Mouse (Mus musculus) midbrain, embryonic 12.5 days (tissue): Measurements from ENCODE around the gene Rpl23a. TPM values are rescaled to one million over a fixed set of nuclear protein-coding genes. Genes with fewer than 3 reads are reported as not detected.

Source experiments
- ATAC-seq: fragments of 200-750 bp; cut with Nextera tagmentation; 2 replicates; pipeline ENCODE4 v1.8.0; 2017; ENCODE audit warnings: low read depth, moderate TSS enrichment, moderate library complexity; ENCODE audit not compliant: low FRiP score
- H3K27ac ChIP-seq: fragments of 300-500 bp; sonication (generic); replicated peaks from 2 replicates; pipeline ENCODE4 v1.5.1; 2016; ENCODE audit warnings: mild to moderate bottlenecking
- H3K27me3 ChIP-seq: fragments of 300-500 bp; sonication (generic); 2 replicates; pipeline ENCODE4 v1.6.1; 2016; ENCODE audit warnings: mild to moderate bottlenecking
- H3K36me3 ChIP-seq: fragments of 300-500 bp; sonication (generic); 2 replicates; pipeline ENCODE4 v1.6.1; 2016
- H3K4me1 ChIP-seq: fragments of 300-500 bp; sonication (generic); 2 replicates; pipeline ENCODE4 v1.6.1; 2016
- H3K4me2 ChIP-seq: fragments of 300-500 bp; sonication (generic); replicated peaks from 2 replicates; pipeline ENCODE4 v1.6.1; 2016; ENCODE audit warnings: mild to moderate bottlenecking, moderate library complexity
- H3K4me3 ChIP-seq: fragments of 300-500 bp; sonication (generic); 2 replicates; pipeline ENCODE4 v1.5.1; 2016; ENCODE audit warnings: mild to moderate bottlenecking
- H3K9ac ChIP-seq: fragments of 300-500 bp; sonication (generic); replicated peaks from 2 replicates; pipeline ENCODE4 v1.6.1; 2016; ENCODE audit warnings: mild to moderate bottlenecking, moderate library complexity
- H3K9me3 ChIP-seq: fragments of 300-500 bp; sonication (generic); 2 replicates; pipeline ENCODE4 v1.6.1; 2016; ENCODE audit warnings: mild to moderate bottlenecking
- WGBS: fragments of 180-500 bp; shearing (Covaris S2); methylation state at CpG from one replicate; pipeline ENCODE4 v1.1.7; 2016; 5-methylcytosine and 5-hydroxymethylcytosine counted together
- polyA plus RNA-seq: library from polyadenylated mRNA; unstranded; fragments of >200 nt; fragmentation: Nextera tagmentation; extraction: Ambion mirVana; gene quantifications from 2 replicates; pipeline ENCODE4 v1.2.1, GENCODE M21; 2016

Gene Rpl23a
- polyA plus RNA-seq, 1 experiment from 2014 or later, result 905 TPM

- ATAC-seq, result no peak
- peaks cover 10% of the 10 kb centered on the region; the same call in 1 of the 2 replicates for H3K27me3 ChIP-seq
- no peak overlapping the region for H3K4me2 ChIP-seq
- H3K9me3 ChIP-seq, result no peaks in the 10 kb centered on the region
- H3K4me1 ChIP-seq, result peaks cover 12% of the 10 kb centered on the region
- 89% methylated on average over 19 of the region's 19 CpGs for WGBS
- H3K36me3 ChIP-seq, result no peaks in the 10 kb centered on the region
- no peak overlapping the region for H3K9ac ChIP-seq
- no peak overlapping the region for H3K4me3 ChIP-seq
- no peak overlapping the region for H3K27ac ChIP-seq
Measured at GRCm38 (mm10) chr11:78172748-78173383, 10.5 kb downstream of the Rpl23a start.

DNA sequence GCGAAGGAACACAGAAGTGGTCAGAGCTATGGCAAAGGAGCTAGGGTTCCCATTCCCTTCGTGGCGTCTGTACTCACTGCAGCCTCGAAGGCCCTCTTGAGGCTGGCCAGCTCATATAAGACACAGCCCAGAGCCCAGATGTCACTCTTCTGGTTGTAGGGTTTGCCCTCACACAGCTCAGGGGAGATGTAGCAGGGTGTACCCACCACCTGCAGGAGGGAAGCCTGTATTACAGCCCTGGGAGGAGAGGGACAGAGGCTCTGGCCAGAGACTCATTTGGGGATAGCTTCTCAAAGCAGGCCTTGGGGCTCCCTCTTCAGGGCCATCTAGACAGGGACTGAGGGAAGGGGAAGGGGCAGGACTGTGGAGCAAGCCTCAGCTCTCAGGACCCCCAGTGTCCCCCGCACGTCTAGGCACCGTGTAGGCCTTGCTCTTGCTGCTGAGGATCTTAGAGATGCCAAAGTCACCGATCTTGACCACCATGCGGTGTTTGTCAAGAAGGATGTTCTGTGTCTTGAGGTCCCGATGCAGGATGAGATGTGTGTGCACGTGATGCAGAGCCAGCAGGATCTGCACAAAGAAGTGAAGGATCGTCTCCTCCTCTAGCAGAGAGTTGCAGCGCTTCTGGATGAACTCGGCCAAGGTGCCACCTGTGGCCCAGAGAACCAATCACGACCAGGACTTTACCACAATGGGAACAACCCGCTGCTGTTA lies 11.2 kb downstream of the Rpl23a start:
- Histone ChIP-seq H3K36me3 (no peaks in the 10 kb centered on the region), H3K4me3 (no peak overlapping the region), H3K27me3 (peaks cover 16% of the 10 kb centered on the region), H3K4me1 (peaks cover 6% of the 10 kb centered on the region), H3K27ac (no peak overlapping the region), H3K9ac (no peak overlapping the region), H3K4me2 (no peak overlapping the region), H3K9me3 (no peaks in the 10 kb centered on the region)
- no peak for ATAC-seq
- 82% methylated on average over 16 of the region's 16 CpGs for WGBS

GRCm38 (mm10) chr11:78171328-78171727 lies 12.1 kb downstream of the Rpl23a start:
- H3K36me3 ChIP-seq, result no peaks in the 10 kb centered on the region
- no peak overlapping the region for H3K27ac ChIP-seq
- H3K4me3 ChIP-seq, result no peak overlapping the region
- ATAC-seq, result no peak
- no peak overlapping the region for H3K4me2 ChIP-seq
- no peak overlapping the region for H3K9ac ChIP-seq
- 62% methylated on average over 4 of the region's 4 CpGs for WGBS
- no peaks in the 10 kb centered on the region for H3K9me3 ChIP-seq
- no peaks in the 10 kb centered on the region for H3K4me1 ChIP-seq
- H3K27me3 ChIP-seq, result peaks cover 17% of the 10 kb centered on the region

DNA sequence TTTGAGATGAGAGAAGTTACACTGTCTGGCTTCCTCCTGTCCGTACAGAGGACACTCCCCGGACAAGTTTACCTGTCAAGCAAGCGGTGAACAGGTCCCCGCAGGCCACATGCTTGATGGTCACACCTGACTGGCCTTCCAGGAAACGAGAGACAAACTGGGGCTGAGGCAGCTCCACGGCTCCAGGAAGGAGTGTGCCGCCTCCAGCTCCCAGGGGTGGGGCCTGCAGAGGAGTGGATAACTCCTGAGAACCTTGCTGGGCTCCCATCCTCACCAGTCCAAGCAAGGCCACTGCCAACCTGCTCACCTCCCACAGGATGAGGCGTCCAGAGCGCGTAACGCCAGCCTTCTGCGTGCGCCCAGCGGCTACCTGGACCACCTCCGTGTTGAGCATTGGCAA lies 13.1 kb downstream of the Rpl23a start:
- H3K27ac ChIP-seq, result no peak overlapping the region
- no peak overlapping the region for H3K4me2 ChIP-seq
- peaks cover 7% of the 10 kb centered on the region for H3K4me1 ChIP-seq
- WGBS, result 89% methylated on average over 15 of the region's 15 CpGs
- H3K4me3 ChIP-seq, result no peak overlapping the region
- peaks cover 17% of the 10 kb centered on the region for H3K27me3 ChIP-seq
- H3K36me3 ChIP-seq, result no peaks in the 10 kb centered on the region
- no peak for ATAC-seq
- no peaks in the 10 kb centered on the region for H3K9me3 ChIP-seq
- no peak overlapping the region for H3K9ac ChIP-seq

DNA sequence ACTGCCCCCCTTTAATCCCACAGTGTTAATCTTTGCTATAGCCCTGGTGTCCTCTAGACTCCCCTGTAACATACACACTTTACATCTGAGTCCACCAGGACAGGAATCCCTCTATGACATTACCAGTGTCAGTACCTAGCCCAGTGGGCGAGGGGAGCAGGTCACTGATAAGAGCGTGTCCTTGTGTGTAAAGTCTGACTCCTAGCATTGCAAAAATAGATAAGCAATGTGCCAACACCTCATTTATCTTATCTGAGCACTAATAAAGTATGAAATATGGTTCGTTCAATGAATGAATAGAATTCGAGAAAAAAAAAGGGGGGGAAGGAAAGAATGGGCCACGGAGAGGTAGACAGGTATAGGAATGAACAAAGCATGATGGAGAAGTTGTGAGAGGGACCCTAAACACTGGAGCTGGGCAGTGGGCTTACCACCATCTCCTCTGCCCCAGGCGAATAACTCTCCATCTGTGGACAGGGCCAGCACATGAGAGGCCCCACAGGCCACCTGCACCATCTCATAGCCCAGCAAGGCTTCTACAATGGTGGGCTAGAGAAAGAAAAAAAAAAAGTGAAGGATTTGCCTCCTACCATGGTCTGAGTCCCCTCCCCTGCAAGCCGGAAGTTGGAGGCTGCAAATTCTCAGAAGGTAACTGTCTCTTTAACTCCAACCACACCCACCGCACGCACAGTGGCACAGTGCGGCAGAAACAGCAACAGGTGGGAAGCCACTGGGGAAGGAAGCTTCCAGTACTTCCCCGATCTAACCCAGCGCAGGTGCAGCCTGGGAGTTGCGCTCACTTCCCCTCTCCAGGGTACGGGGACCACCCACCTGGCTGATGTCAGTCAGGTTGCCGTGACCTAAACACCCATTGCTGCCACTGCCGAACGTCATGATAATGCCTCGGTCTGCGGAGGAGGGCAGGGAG lies 14.6 kb downstream of the Rpl23a start:
- no peaks in the 10 kb centered on the region for H3K9me3 ChIP-seq
- no peak overlapping the region for H3K4me3 ChIP-seq
- peaks cover 7% of the 10 kb centered on the region for H3K4me1 ChIP-seq
- no peaks in the 10 kb centered on the region for H3K36me3 ChIP-seq
- no peak overlapping the region for H3K27ac ChIP-seq
- WGBS, result 69% methylated on average over 19 of the region's 19 CpGs
- H3K27me3 ChIP-seq, result peaks cover 17% of the 10 kb centered on the region
- ATAC-seq, result no peak
- H3K4me2 ChIP-seq, result no peak overlapping the region
- H3K9ac ChIP-seq, result no peak overlapping the region

DNA sequence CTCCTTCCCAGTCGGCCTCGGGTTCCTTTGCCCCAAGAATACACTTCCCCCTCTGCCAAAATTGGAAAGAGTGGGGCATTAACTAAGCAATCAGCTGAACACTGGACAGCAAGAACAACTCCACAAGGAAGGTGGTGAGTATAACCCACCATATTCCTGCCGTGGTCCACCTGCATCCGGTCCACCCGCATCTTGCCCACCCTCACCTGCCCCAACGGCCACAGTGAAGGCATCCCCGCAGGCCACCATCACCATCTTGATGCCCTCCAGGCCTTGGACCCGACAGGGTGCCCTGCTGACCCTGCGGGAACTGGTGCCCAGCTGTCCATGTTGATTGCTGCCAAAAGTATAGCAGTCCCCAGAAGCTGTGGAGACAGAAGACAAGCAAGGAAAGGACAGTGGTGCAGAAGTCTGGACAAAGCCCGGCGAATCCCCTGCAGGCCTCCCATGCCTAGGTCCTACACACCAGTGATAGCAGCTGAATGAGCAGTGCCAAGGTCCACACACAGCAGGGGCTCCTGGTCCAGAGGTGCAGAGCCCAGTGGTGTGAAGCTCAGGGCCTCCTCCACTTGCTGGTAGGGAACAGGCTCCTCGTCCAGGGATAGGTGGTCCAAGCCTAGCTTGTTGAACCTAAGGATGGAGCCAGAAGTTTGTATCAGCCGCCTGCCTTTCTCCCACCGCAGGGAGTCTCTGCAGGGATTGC lies 16.0 kb downstream of the Rpl23a start:
- H3K4me3 ChIP-seq, result no peak overlapping the region

GRCm38 (mm10) chr11:78166640-78167039 lies 16.7 kb downstream of the Rpl23a start:
- no peak overlapping the region for H3K27ac ChIP-seq
- no peaks in the 10 kb centered on the region for H3K9me3 ChIP-seq
- H3K27me3 ChIP-seq, result peaks cover 17% of the 10 kb centered on the region
- no peak for ATAC-seq
- no peak overlapping the region for H3K4me2 ChIP-seq
- peaks cover 27% of the 10 kb centered on the region for H3K4me1 ChIP-seq
- H3K9ac ChIP-seq, result no peak overlapping the region
- WGBS, result 72% methylated on average over 6 of the region's 6 CpGs
- no peak overlapping the region for H3K4me3 ChIP-seq
- peaks cover 12% of the 10 kb centered on the region for H3K36me3 ChIP-seq

More for the DNA sequence above, 16.0 kb downstream of the Rpl23a start:
- Histone ChIP-seq H3K4me2 (no peak overlapping the region), H3K27me3 (peaks cover 17% of the 10 kb centered on the region), H3K27ac (no peak overlapping the region), H3K9ac (no peak overlapping the region), H3K4me1 (peaks cover 21% of the 10 kb centered on the region), H3K9me3 (no peaks in the 10 kb centered on the region), H3K36me3 (peaks cover 4% of the 10 kb centered on the region)
- no peak for ATAC-seq
- WGBS, result 84% methylated on average over 14 of the region's 14 CpGs

GRCm38 (mm10) chr11:78166161-78166560 lies 17.2 kb downstream of the Rpl23a start:
- peaks cover 17% of the 10 kb centered on the region for H3K36me3 ChIP-seq
- H3K4me2 ChIP-seq, result peak overlapping the region; percentile 75
- peaks cover 27% of the 10 kb centered on the region for H3K4me1 ChIP-seq
- peak overlapping the region; percentile 99; the same call in 1 of the 2 replicates for H3K9ac ChIP-seq
- H3K27me3 ChIP-seq, result peaks cover 17% of the 10 kb centered on the region
- peak overlapping the region; percentile 100 for H3K4me3 ChIP-seq
- H3K27ac ChIP-seq, result peak overlapping the region; percentile 99; the same call in 1 of the 2 replicates
- WGBS, result 53% methylated on average over 4 of the region's 4 CpGs
- no peak for ATAC-seq
- no peaks in the 10 kb centered on the region for H3K9me3 ChIP-seq

GRCm38 (mm10) chr11:78165761-78166109 lies 17.6 kb downstream of the Rpl23a start:
- peak overlapping the region; percentile 75 for H3K4me2 ChIP-seq
- peak overlapping the region; percentile 100 for H3K4me3 ChIP-seq
- peak overlapping the region; percentile 99 for H3K27ac ChIP-seq
- peaks cover 21% of the 10 kb centered on the region for H3K36me3 ChIP-seq
- peaks cover 27% of the 10 kb centered on the region for H3K4me1 ChIP-seq
- H3K9ac ChIP-seq, result peak overlapping the region; percentile 99
- no peaks in the 10 kb centered on the region for H3K9me3 ChIP-seq
- ATAC-seq, result peak; percentile 3; the same call in 1 of the 2 replicates
- WGBS, result 4% methylated on average over 16 of the region's 16 CpGs
- H3K27me3 ChIP-seq, result peaks cover 17% of the 10 kb centered on the region

- ATAC-seq, result peak; percentile 80
- H3K27ac ChIP-seq, result peak within 1 kb of the TSS; percentile 99
- H3K36me3 ChIP-seq, result peaks cover 27% of the 10 kb centered on the region
- H3K4me1 ChIP-seq, result peaks cover 27% of the 10 kb centered on the region
- peak within 1 kb of the TSS; percentile 99 for H3K9ac ChIP-seq
- peak within 1 kb of the TSS; percentile 75 for H3K4me2 ChIP-seq
- H3K27me3 ChIP-seq, result peaks cover 17% of the 10 kb centered on the region
- H3K9me3 ChIP-seq, result no peaks in the 10 kb centered on the region
- under 1% methylated on average over 76 of the region's 78 CpGs for WGBS
- H3K4me3 ChIP-seq, result peak within 1 kb of the TSS; percentile 100
Measured at GRCm38 (mm10) chr11:78164924-78165760, 18.2 kb downstream of the Rpl23a start, which contains the start of gene Traf4. TSS of gene Traf4 (minus strand) at chr11:78165589.

DNA sequence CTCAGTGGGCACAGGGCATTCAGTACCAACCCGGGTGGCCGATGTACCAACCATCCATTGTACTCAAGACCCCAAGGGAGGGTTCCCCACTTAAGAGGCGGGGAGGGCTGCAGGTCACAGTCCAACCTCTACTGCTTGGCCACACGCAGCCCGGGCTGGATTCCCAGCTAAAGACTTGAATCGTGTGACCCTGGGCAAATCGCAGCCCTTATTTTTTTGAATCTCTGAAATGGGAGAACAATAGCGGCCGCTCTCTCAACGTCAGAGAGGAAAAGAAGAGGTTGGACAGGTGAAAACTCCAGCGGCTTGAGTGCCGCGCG lies 18.8 kb downstream of the Rpl23a start:
- under 1% methylated on average over 14 of the region's 14 CpGs for WGBS
- Histone ChIP-seq H3K9ac (peak overlapping the region; percentile 99), H3K4me2 (peak overlapping the region; percentile 75), H3K4me3 (peak overlapping the region; percentile 100), H3K27ac (peak overlapping the region; percentile 99), H3K4me1 (peaks cover 32% of the 10 kb centered on the region), H3K36me3 (peaks cover 33% of the 10 kb centered on the region), H3K27me3 (peaks cover 17% of the 10 kb centered on the region), H3K9me3 (no peaks in the 10 kb centered on the region)
- no peak for ATAC-seq
